In the genomic region with DNA sequence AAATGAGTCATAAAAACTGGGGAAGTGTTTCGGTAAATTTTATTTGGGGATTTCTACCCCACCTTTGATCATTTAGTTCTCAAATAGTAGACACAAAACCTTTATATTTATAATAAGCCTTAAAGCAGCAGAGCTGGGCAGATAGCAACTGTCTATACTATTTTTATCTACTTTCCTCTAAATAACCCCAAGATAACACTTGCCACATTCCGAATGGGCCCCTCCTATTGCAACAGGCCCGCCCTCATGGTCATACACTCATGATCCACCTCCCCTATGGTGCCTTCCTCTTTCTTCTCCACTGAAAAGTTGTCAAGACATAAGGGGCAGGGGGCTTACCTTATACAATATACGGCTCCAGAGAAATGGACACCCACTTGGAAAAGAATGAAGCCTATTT, we compare ENCODE assay signal across 31 mouse cellular contexts.
A peak's percentile ranks its signal among the peaks of the same experiment; 100 is the strongest.
DNase-seq lines count a peak whose midpoint lies in the region; ATAC-seq and TF ChIP-seq lines count a peak whose summit lies in the region.
"Had no signal": no experiment of that assay in that cellular context is flagged by ENCODE, and none has a peak within 500 bp of the region (broad histone marks: within the 10 kb centered on the region; RNA-seq: fewer than 3 reads in every experiment).

No protein-coding gene starts in this region.

- ATAC-seq in intestine, embryonic 16.5 days, result peak; percentile 66; the same call in 1 of the 2 replicates
- ATAC-seq in intestine, postnatal 0 days, result no peak
- peak; percentile 70 for ATAC-seq in common myeloid progenitor, adult 5-6 weeks (replicated peaks; ENCODE audit: low read depth, poor library complexity, severe bottlenecking)
- ATAC-seq in liver, embryonic 14.5 days (ENCODE audit: insufficient read depth), result peak; percentile 63; the same call in 1 of the 2 replicates
- peak; percentile 63; the same call in 1 of the 2 replicates for ATAC-seq in megakaryocyte-erythroid progenitor cell, adult 5-6 weeks (replicated peaks; ENCODE audit: low FRiP score, low TSS enrichment, poor library complexity, severe bottlenecking)
- no peak for ATAC-seq in hindbrain, postnatal 0 days
- ATAC-seq: forebrain, embryonic 16.5 days; lung, postnatal 0 days; midbrain, embryonic 15.5 days had no signal

- no peak overlapping the region for H3K4me2 ChIP-seq in intestine, embryonic 16.5 days (ENCODE audit: low read depth, low read length)
- no peak overlapping the region for H3K4me2 ChIP-seq in intestine, postnatal 0 days (replicated peaks; ENCODE audit: low read depth)
- H3K4me2 ChIP-seq in liver, embryonic 14.5 days (ENCODE audit: low read depth), result no peak overlapping the region
- no peak overlapping the region for H3K4me2 ChIP-seq in hindbrain, postnatal 0 days (ENCODE audit: low read depth, low read length)
- H3K4me2 ChIP-seq: embryonic facial prominence, embryonic 13.5 days; heart, embryonic 11.5 days; hindbrain, embryonic 13.5 days; limb, embryonic 12.5 days; midbrain, embryonic 15.5 days had no signal

- peak in 2 of 3 experiments; percentile 10 to 16 for DNase-seq in liver, embryonic 14.5 days (ENCODE audit: low read depth in 3 of 3, low spot score in 3 of 3)
- DNase-seq in retina, embryonic 14.5 days (ENCODE audit: low spot score), result no peak
- DNase-seq in gastrocnemius, adult 8-10 months (ENCODE audit: low spot score in 2 of 2), result no peak
- DNase-seq in hindbrain, postnatal 0 days (ENCODE audit: low spot score), result no peak
- DNase-seq: adrenal gland, adult 2 months; cerebellum, adult 11 months; cerebellum, adult 9-11 months; gastrocnemius, postnatal 10 days; heart, postnatal 36 days; kidney, adult 2 months; kidney, postnatal 4 days; lung, adult 18-20 months; lung, postnatal 4 days; right cerebral cortex, adult 18-20 months; spleen, adult 18-20 months; thymus, adult 18-20 months; thymus, postnatal 25 days had no signal

- TF ChIP-seq EP300 in liver, embryonic 14.5 days (IDR thresholded peaks at IDR 0.05; ENCODE audit: low read depth), result no peak

- H3K36me3 ChIP-seq in intestine, embryonic 16.5 days (ENCODE audit: control insufficient read depth, insufficient read depth, low read length), result no peaks in the 10 kb centered on the region
- H3K36me3 ChIP-seq in intestine, postnatal 0 days (ENCODE audit: control insufficient read depth, insufficient read depth), result no peaks in the 10 kb centered on the region
- H3K36me3 ChIP-seq in liver, embryonic 14.5 days (replicated peaks; ENCODE audit: control insufficient read depth, insufficient read depth, low read depth), result no peaks in the 10 kb centered on the region
- no peaks in the 10 kb centered on the region for H3K36me3 ChIP-seq in hindbrain, postnatal 0 days (ENCODE audit: insufficient read depth, low read length)
- H3K36me3 ChIP-seq: embryonic facial prominence, embryonic 13.5 days; forebrain, embryonic 10.5 days; hindbrain, embryonic 13.5 days; limb, embryonic 12.5 days; midbrain, embryonic 10.5 days; midbrain, embryonic 15.5 days had no signal

- no peak overlapping the region for H3K9ac ChIP-seq in intestine, embryonic 16.5 days (ENCODE audit: low read depth, low read length)
- H3K9ac ChIP-seq in intestine, postnatal 0 days (ENCODE audit: low read depth, low read length), result no peak overlapping the region
- H3K9ac ChIP-seq in liver, embryonic 14.5 days (replicated peaks), result no peak overlapping the region
- H3K9ac ChIP-seq in hindbrain, postnatal 0 days (replicated peaks; ENCODE audit: low read length), result no peak overlapping the region
- H3K9ac ChIP-seq: embryonic facial prominence, embryonic 13.5 days; hindbrain, embryonic 13.5 days; limb, embryonic 12.5 days; midbrain, embryonic 15.5 days had no signal

- peaks cover 7% of the 10 kb centered on the region for H3K4me1 ChIP-seq in intestine, embryonic 16.5 days (ENCODE audit: control insufficient read depth, insufficient read depth, low read length)
- H3K4me1 ChIP-seq in intestine, postnatal 0 days (replicated peaks; ENCODE audit: control insufficient read depth, insufficient read depth, low read length), result no peaks in the 10 kb centered on the region
- H3K4me1 ChIP-seq in liver, embryonic 14.5 days (replicated peaks; ENCODE audit: control insufficient read depth in 2 of 2, insufficient read depth in 2 of 2, low read length in 1 of 2), result peaks cover 20 to 21% of the 10 kb centered on the region in 2 experiments
- H3K4me1 ChIP-seq in hindbrain, postnatal 0 days (ENCODE audit: insufficient read depth, low read length), result no peaks in the 10 kb centered on the region
- H3K4me1 ChIP-seq: embryonic facial prominence, embryonic 13.5 days; hindbrain, embryonic 13.5 days; limb, embryonic 12.5 days; midbrain, embryonic 15.5 days had no signal

- H3K27me3 ChIP-seq in intestine, embryonic 16.5 days (replicated peaks; ENCODE audit: control insufficient read depth, insufficient read depth, low read length), result no peaks in the 10 kb centered on the region
- no peaks in the 10 kb centered on the region for H3K27me3 ChIP-seq in intestine, postnatal 0 days (replicated peaks; ENCODE audit: control insufficient read depth, insufficient read depth, low read length)
- H3K27me3 ChIP-seq in liver, embryonic 14.5 days (ENCODE audit: control insufficient read depth, insufficient read depth, low read length), result no peaks in the 10 kb centered on the region
- no peaks in the 10 kb centered on the region for H3K27me3 ChIP-seq in hindbrain, postnatal 0 days (ENCODE audit: insufficient read depth, low read length)
- H3K27me3 ChIP-seq: embryonic facial prominence, embryonic 13.5 days; hindbrain, embryonic 13.5 days; limb, embryonic 12.5 days; midbrain, embryonic 15.5 days had no signal

- no peaks in the 10 kb centered on the region for H3K9me3 ChIP-seq in intestine, embryonic 16.5 days (ENCODE audit: control insufficient read depth, low read length)
- no peaks in the 10 kb centered on the region for H3K9me3 ChIP-seq in intestine, postnatal 0 days (ENCODE audit: control insufficient read depth)
- H3K9me3 ChIP-seq in liver, embryonic 14.5 days (ENCODE audit: control insufficient read depth, low read length), result no peaks in the 10 kb centered on the region
- H3K9me3 ChIP-seq in hindbrain, postnatal 0 days (ENCODE audit: low read length), result no peaks in the 10 kb centered on the region
- H3K9me3 ChIP-seq: embryonic facial prominence, embryonic 13.5 days; forebrain, embryonic 10.5 days; hindbrain, embryonic 13.5 days; limb, embryonic 12.5 days; midbrain, embryonic 10.5 days; midbrain, embryonic 15.5 days had no signal

- no peak overlapping the region for H3K27ac ChIP-seq in intestine, embryonic 16.5 days (ENCODE audit: low read length)
- no peak overlapping the region for H3K27ac ChIP-seq in intestine, postnatal 0 days (ENCODE audit: low read depth, low read length)
- H3K27ac ChIP-seq in liver, embryonic 14.5 days, result no peak overlapping the region
- H3K27ac ChIP-seq in hindbrain, postnatal 0 days, result no peak overlapping the region
- H3K27ac ChIP-seq: embryonic facial prominence, embryonic 13.5 days; forebrain, embryonic 10.5 days; hindbrain, embryonic 13.5 days; kidney, postnatal 0 days; limb, embryonic 12.5 days; midbrain, embryonic 10.5 days; midbrain, embryonic 15.5 days had no signal

- H3K4me3 ChIP-seq in intestine, embryonic 16.5 days (ENCODE audit: low read length), result no peak overlapping the region
- H3K4me3 ChIP-seq in intestine, postnatal 0 days (ENCODE audit: low read depth, low read length), result no peak overlapping the region
- no peak overlapping the region for H3K4me3 ChIP-seq in liver, embryonic 14.5 days (ENCODE audit: insufficient read depth in 1 of 2, low read depth in 2 of 2, low read length in 2 of 2)
- H3K4me3 ChIP-seq in hindbrain, postnatal 0 days (ENCODE audit: low read length), result no peak overlapping the region
- H3K4me3 ChIP-seq: embryonic facial prominence, embryonic 13.5 days; forebrain, embryonic 10.5 days; hindbrain, embryonic 13.5 days; limb, embryonic 12.5 days; midbrain, embryonic 10.5 days; midbrain, embryonic 15.5 days had no signal

- 79% methylated on average over 4 of the region's 4 CpGs for WGBS in intestine, embryonic 16.5 days
- WGBS in intestine, postnatal 0 days, result 58% methylated on average over 4 of the region's 4 CpGs
- 39% methylated on average over 4 of the region's 4 CpGs for WGBS in liver, embryonic 14.5 days (ENCODE audit: insufficient replicate concordance)
- WGBS in hindbrain, postnatal 0 days, result 86% methylated on average over 4 of the region's 4 CpGs

- no peak for TF ChIP-seq CTCF in intestine, postnatal 0 days (IDR thresholded peaks at IDR 0.05; ENCODE audit: low read depth)
- no peak for TF ChIP-seq CTCF in liver, embryonic 14.5 days (IDR thresholded peaks at IDR 0.05; ENCODE audit: low read depth)
- TF ChIP-seq CTCF in hindbrain, postnatal 0 days (IDR thresholded peaks at IDR 0.05; ENCODE audit: low read depth), result no peak

Comparison
In these comparisons a context has a peak if more than half of its experiments do, and no peak if none do; other contexts are left out.
1. ATAC-seq: peak in intestine, embryonic 16.5 days (single experiment), common myeloid progenitor, adult 5-6 weeks (single experiment), liver, embryonic 14.5 days (single experiment) and megakaryocyte-erythroid progenitor cell, adult 5-6 weeks (single experiment); none in intestine, postnatal 0 days (single experiment) and hindbrain, postnatal 0 days (single experiment).
2. DNase-seq: peak in liver, embryonic 14.5 days (2 of 3); none in retina, embryonic 14.5 days (single experiment), gastrocnemius, adult 8-10 months (0 of 2) and hindbrain, postnatal 0 days (single experiment).